Comparison of ENCODE assay signal across 8 mouse cellular contexts in the genomic region with DNA sequence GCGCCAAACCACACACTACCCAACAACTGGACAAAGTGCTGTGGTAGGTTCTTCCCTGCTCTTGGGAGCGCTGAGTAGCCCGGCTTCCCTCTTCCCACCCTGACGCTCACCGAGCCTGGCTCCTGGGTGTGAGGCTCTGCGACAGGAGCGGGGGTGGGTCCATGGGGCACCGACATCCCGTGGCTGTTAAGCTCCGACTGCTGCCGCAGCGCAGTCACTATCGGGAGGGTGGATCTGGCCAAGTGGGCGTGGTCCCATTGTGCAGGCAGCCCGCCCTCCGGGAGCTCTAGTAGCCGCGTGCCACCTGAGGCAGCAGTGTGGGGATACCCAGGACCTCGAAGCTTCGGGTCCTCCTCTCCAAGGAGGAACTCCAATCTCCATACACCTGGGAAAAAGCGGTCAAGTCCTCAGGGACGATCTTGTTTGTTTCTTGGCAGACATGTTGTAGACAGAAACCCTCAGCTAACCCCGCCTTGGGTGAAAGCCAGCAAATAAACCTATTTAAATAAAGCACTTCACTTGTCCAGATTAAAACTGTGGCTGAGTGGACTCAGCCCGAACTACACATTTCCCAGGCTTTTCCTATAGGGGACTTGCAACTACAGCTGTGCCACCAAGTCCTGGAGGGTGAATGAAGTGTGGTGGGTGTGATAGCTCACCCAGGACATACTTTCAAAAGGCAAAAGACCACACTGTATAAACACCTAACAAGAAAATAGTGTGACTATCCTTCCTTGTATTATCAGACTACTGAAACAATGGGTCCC. TPM values are rescaled to one million over a fixed set of nuclear protein-coding genes. Genes with fewer than 3 reads are reported as not detected.
DNase-seq lines count a peak whose midpoint lies in the region; ATAC-seq lines count a peak whose summit lies in the region.

Gene Mfsd2b, minus strand, starts transcription at position 199 of the 767 bp plus-strand sequence.

- H3K9me3 ChIP-seq in hindbrain, embryonic 14.5 days (ENCODE audit: control insufficient read depth, low read length), result no peaks in the 10 kb centered on the region

- DNase-seq in ZHBTc4 (ENCODE audit: low read depth, low spot score), result peak; percentile 94
- peak; percentile 47 for DNase-seq in cerebellum, adult 9-11 months
- DNase-seq in frontal cortex, postnatal 36 days (ENCODE audit: low spot score in 2 of 2), result peak; percentile 21 to 28
- DNase-seq in hindbrain, embryonic 14.5 days (ENCODE audit: low spot score), result peak; percentile 65
- DNase-seq in left cerebral cortex, postnatal 10 days (ENCODE audit: extremely low spot score in 1 of 2, low spot score in 2 of 2), result peak; percentile 11 to 81
- DNase-seq in right cerebral cortex, postnatal 10 days (ENCODE audit: low spot score in 2 of 2), result peak; percentile 64 to 65
- peak; percentile 54 to 73 for DNase-seq in urinary bladder, postnatal 4 days (ENCODE audit: low spot score in 2 of 2)

- peak; percentile 80 for ATAC-seq in hindbrain, embryonic 14.5 days (ENCODE audit: low FRiP score)
- peak; percentile 77 for ATAC-seq in megakaryocyte progenitor cell, adult 5-6 weeks (replicated peaks; ENCODE audit: poor library complexity)

- intact Hi-C loops in left cerebral cortex, postnatal 10 days (cut with DNase I), result no loop called here

- H3K4me2 ChIP-seq in hindbrain, embryonic 14.5 days (replicated peaks), result peak within 1 kb of the TSS; percentile 64

- H3K36me3 ChIP-seq in hindbrain, embryonic 14.5 days (replicated peaks; ENCODE audit: control insufficient read depth, insufficient read depth), result peaks cover 6% of the 10 kb centered on the region

- no peaks in the 10 kb centered on the region for H3K4me1 ChIP-seq in hindbrain, embryonic 14.5 days (replicated peaks; ENCODE audit: control insufficient read depth, insufficient read depth, low read length)

- no peak within 1 kb of the TSS for H3K27ac ChIP-seq in hindbrain, embryonic 14.5 days

- H3K4me3 ChIP-seq in hindbrain, embryonic 14.5 days (replicated peaks; ENCODE audit: low read length), result peak within 1 kb of the TSS; percentile 28

- H3K27me3 ChIP-seq in hindbrain, embryonic 14.5 days (ENCODE audit: control insufficient read depth, insufficient read depth, low read length), result no peaks in the 10 kb centered on the region

- 6% methylated on average over 24 of the region's 24 CpGs for WGBS in hindbrain, embryonic 14.5 days

- H3K9ac ChIP-seq in hindbrain, embryonic 14.5 days, result peak within 1 kb of the TSS; percentile 25

RNA-seq across cellular contexts. Expression of gene Mfsd2b, which starts in this region (rescaled TPM):
- polyA plus RNA-seq in hindbrain, embryonic 14.5 days (2014; fragmentation: Nextera tagmentation; extraction: Ambion mirVana), result 2.0 and 2.3 TPM in 2 replicates
- total RNA-seq in left cerebral cortex, postnatal 10 days (2021), result under 1 TPM; 0.91 to 0.94 TPM
- total RNA-seq in megakaryocyte progenitor cell, adult 5-6 weeks (2015), result 10.6 and 20.0 TPM in 2 replicates
- 6.2 and 14.6 TPM in 2 replicates for total RNA-seq in megakaryocyte progenitor cell, adult 5-6 weeks (2017)

Comparison
In these comparisons a context has a peak if more than half of its experiments do, and no peak if none do; other contexts are left out.
1. Peak in DNase-seq in left cerebral cortex, postnatal 10 days; RNA of the gene not detected or under 1 TPM.
2. DNase-seq: peak in every context shown above with its lines; median percentile 94 in ZHBTc4; 65 in hindbrain, embryonic 14.5 days; 64 in right cerebral cortex, postnatal 10 days; 64 in urinary bladder, postnatal 4 days; 47 in cerebellum, adult 9-11 months; 46 in left cerebral cortex, postnatal 10 days; 24 in frontal cortex, postnatal 36 days.